Mouse (Mus musculus) forebrain, embryonic 13.5 days (tissue): ENCODE measurements around the gene Arl1. TPM values are rescaled to one million over a fixed set of nuclear protein-coding genes. Genes with fewer than 3 reads are reported as not detected.
"Not testable (repeated sequence)": the region's sequence is repeated elsewhere in the genome, so short reads cannot be mapped to it uniquely, and the experiment has no call there.

Experiments
- ATAC-seq: fragments of 200-750 bp; cut with Nextera tagmentation; 2 replicates; pipeline ENCODE4 v1.8.0; 2017
- H3K27ac ChIP-seq: fragments of 300-500 bp; sonication (generic); 2 replicates; pipeline ENCODE4 v1.5.1; 2015; ENCODE audit warnings: inconsistent platforms, mild to moderate bottlenecking, moderate library complexity
- H3K27me3 ChIP-seq: fragments of 300-500 bp; sonication (generic); 2 replicates; pipeline ENCODE4 v1.6.1; 2015; ENCODE audit warnings: mild to moderate bottlenecking, inconsistent platforms
- H3K36me3 ChIP-seq: fragments of 300-500 bp; sonication (generic); 2 replicates; pipeline ENCODE4 v1.6.1; 2015; ENCODE audit warnings: mild to moderate bottlenecking, inconsistent platforms; ENCODE audit not compliant: poor library complexity, severe bottlenecking
- H3K4me1 ChIP-seq: fragments of 300-500 bp; sonication (generic); 2 replicates; pipeline ENCODE4 v1.6.1; 2015; ENCODE audit warnings: inconsistent platforms
- H3K4me2 ChIP-seq: fragments of 300-500 bp; sonication (generic); 2 replicates; pipeline ENCODE4 v1.6.1; 2015; ENCODE audit warnings: inconsistent platforms, mild to moderate bottlenecking, moderate library complexity
- H3K4me3 ChIP-seq: fragments of 300-500 bp; sonication (generic); 2 replicates; pipeline ENCODE4 v1.5.1; 2015; ENCODE audit warnings: mild to moderate bottlenecking, inconsistent platforms
- H3K9ac ChIP-seq: fragments of 300-500 bp; sonication (generic); 2 replicates; pipeline ENCODE4 v1.6.1; 2015; ENCODE audit warnings: mild to moderate bottlenecking, inconsistent platforms
- H3K9me3 ChIP-seq: fragments of 300-500 bp; sonication (generic); replicated peaks from 2 replicates; pipeline ENCODE4 v1.6.1; 2016; ENCODE audit warnings: inconsistent platforms
- WGBS: fragments of 180-500 bp; shearing (Covaris S2); methylation state at CpG from one replicate; pipeline ENCODE4 v1.1.7; 2015; 5-methylcytosine and 5-hydroxymethylcytosine counted together
- polyA plus RNA-seq: library from polyadenylated mRNA; unstranded; fragments of >200 nt; fragmentation: Nextera tagmentation; extraction: Ambion mirVana; gene quantifications from 2 replicates; pipeline ENCODE4 v1.2.1, GENCODE M21; 2015

The Arl1 gene
- polyA plus RNA-seq, 1 experiment from 2014 or later: 143 TPM

GRCm38 (mm10) chr10:88769676-88770075 lies 39.0 kb downstream of the Arl1 start:
- ATAC-seq: no peak

GRCm38 (mm10) chr10:88772965-88773364 lies 42.3 kb downstream of the Arl1 start:
- not testable (repeated sequence) for H3K27me3 ChIP-seq, H3K4me2 ChIP-seq, H3K9me3 ChIP-seq, H3K4me3 ChIP-seq, H3K9ac ChIP-seq, H3K27ac ChIP-seq, H3K4me1 ChIP-seq, ATAC-seq
- H3K36me3 ChIP-seq: peaks cover 80% of the 10 kb centered on the region
- 89% methylated on average over 5 of the region's 5 CpGs for WGBS

More at GRCm38 (mm10) chr10:88769676-88770075, 39.0 kb downstream of the Arl1 start:
- H3K4me2 ChIP-seq: no peak overlapping the region
- no peak overlapping the region for H3K4me3 ChIP-seq
- WGBS: 94% methylated on average over 7 of the region's 7 CpGs
- H3K9me3 ChIP-seq: no peaks in the 10 kb centered on the region
- no peak overlapping the region for H3K9ac ChIP-seq
- H3K4me1 ChIP-seq: no peaks in the 10 kb centered on the region
- no peak overlapping the region for H3K27ac ChIP-seq
- H3K36me3 ChIP-seq: peaks cover 83% of the 10 kb centered on the region
- no peaks in the 10 kb centered on the region for H3K27me3 ChIP-seq

GRCm38 (mm10) chr10:88776206-88776605 lies 45.5 kb downstream of the Arl1 start:
- no peak overlapping the region for H3K4me2 ChIP-seq
- H3K9ac ChIP-seq: no peak overlapping the region
- H3K27ac ChIP-seq: no peak overlapping the region
- H3K9me3 ChIP-seq: no peaks in the 10 kb centered on the region
- H3K4me1 ChIP-seq: no peaks in the 10 kb centered on the region
- no peak overlapping the region for H3K4me3 ChIP-seq
- H3K36me3 ChIP-seq: peaks cover 59% of the 10 kb centered on the region
- no peak for ATAC-seq
- 87% methylated on average over 6 of the region's 6 CpGs for WGBS
- no peaks in the 10 kb centered on the region for H3K27me3 ChIP-seq

- Histone ChIP-seq H3K4me1 (no peaks in the 10 kb centered on the region), H3K9me3 (no peaks in the 10 kb centered on the region), H3K36me3 (peaks cover 53% of the 10 kb centered on the region), H3K4me2 (no peak overlapping the region), H3K4me3 (no peak overlapping the region), H3K27me3 (no peaks in the 10 kb centered on the region), H3K9ac (no peak overlapping the region), H3K27ac (no peak overlapping the region)
- ATAC-seq: no peak
- 89% methylated on average over 4 of the region's 4 CpGs for WGBS
Measured at GRCm38 (mm10) chr10:88780716-88781115, 50.1 kb downstream of the Arl1 start.

GRCm38 (mm10) chr10:88783135-88783534 lies 52.5 kb downstream of the Arl1 start:
- H3K36me3 ChIP-seq: peaks cover 49% of the 10 kb centered on the region
- H3K27me3 ChIP-seq, H3K4me2 ChIP-seq, H3K4me1 ChIP-seq, H3K27ac ChIP-seq, H3K4me3 ChIP-seq, ATAC-seq, H3K9me3 ChIP-seq, H3K9ac ChIP-seq: not testable (repeated sequence)
- 86% methylated on average over 2 of the region's 2 CpGs for whole genome bisulfite sequencing

- Histone ChIP-seq H3K27me3 (no peaks in the 10 kb centered on the region), H3K9ac (no peak overlapping the region), H3K4me2 (no peak overlapping the region), H3K36me3 (peaks cover 51% of the 10 kb centered on the region), H3K4me1 (no peaks in the 10 kb centered on the region), H3K27ac (no peak overlapping the region), H3K4me3 (no peak overlapping the region), H3K9me3 (no peaks in the 10 kb centered on the region)
- ATAC-seq: no peak
- 94% methylated on average over 5 of the region's 5 CpGs for WGBS
Measured at GRCm38 (mm10) chr10:88783941-88784340, 53.3 kb downstream of the Arl1 start.

- Histone ChIP-seq H3K27ac (no peak overlapping the region), H3K9me3 (no peaks in the 10 kb centered on the region), H3K4me2 (no peak overlapping the region), H3K9ac (no peak overlapping the region), H3K4me1 (no peaks in the 10 kb centered on the region), H3K4me3 (no peak overlapping the region), H3K36me3 (peaks cover 51% of the 10 kb centered on the region), H3K27me3 (no peaks in the 10 kb centered on the region)
- no peak for ATAC-seq
- 85% methylated on average over 5 of the region's 5 CpGs for WGBS
Measured at GRCm38 (mm10) chr10:88784513-88784931, 53.9 kb downstream of the Arl1 start.

GRCm38 (mm10) chr10:88793671-88794070 lies 63.0 kb downstream of the Arl1 start:
- Histone ChIP-seq H3K4me1 (no peaks in the 10 kb centered on the region), H3K9ac (no peak overlapping the region), H3K36me3 (peaks cover 70% of the 10 kb centered on the region), H3K27ac (no peak overlapping the region), H3K4me2 (no peak overlapping the region), H3K9me3 (no peaks in the 10 kb centered on the region), H3K4me3 (no peak overlapping the region), H3K27me3 (no peaks in the 10 kb centered on the region)
- no peak for ATAC-seq

Other genes starting within 250 kb of the Arl1 start
- gene Chpt1, start 226.8 kb upstream of the Arl1 start, polyA plus RNA-seq: 5.2 and 5.7 TPM in 2 replicates
- gene Mybpc1, start 125.7 kb upstream of the Arl1 start, polyA plus RNA-seq: 0.22 and 0.76 TPM in 2 replicates
- not detected in 2 replicates for gene Spic, start 45.8 kb upstream of the Arl1 start, polyA plus RNA-seq
- 12.1 and 14.2 TPM in 2 replicates for gene Utp20, start 95.9 kb downstream of the Arl1 start, polyA plus RNA-seq
- gene Slc5a8, start 155.1 kb downstream of the Arl1 start, polyA plus RNA-seq: 0.03 TPM in 1 of 2 replicates, not detected in the other